Mouse (Mus musculus) MEL (cell line): ENCODE measurements around the gene Msmp. TPM values are rescaled to one million over a fixed set of nuclear protein-coding genes. Genes with fewer than 3 reads are reported as not detected.

Experiments
- DNase-seq: peaks from one replicate; pipeline ENCODE4 v3.0.0; 2011; ENCODE audit warnings: low read depth, low spot score
- H3K27ac ChIP-seq: 2 replicates; pipeline ENCODE4 v1.5.1; 2012; ENCODE audit warnings: low read depth, mild to moderate bottlenecking, control low read depth, low read length, moderate library complexity; ENCODE audit not compliant: control insufficient read depth
- H3K27me3 ChIP-seq, 2 experiments: fragments of 150-350 bp in 1 of 2; sonication (generic) in 1 of 2; 2 replicates each; pipeline ENCODE4 v1.6.1; 2012; ENCODE audit warnings: low read length in 2 of 2, mild to moderate bottlenecking in 2 of 2, improper control_type of control experiment in 1 of 2, moderate library complexity in 1 of 2; ENCODE audit not compliant: insufficient read depth in 2 of 2, control insufficient read depth in 1 of 2
- H3K36me3 ChIP-seq, 2 experiments: 2 replicates each; pipeline ENCODE4 v1.6.1; 2012 to 2014; ENCODE audit warnings: low read length in 2 of 2, improper control_type of control experiment in 1 of 2, inconsistent platforms in 1 of 2, mild to moderate bottlenecking in 1 of 2; ENCODE audit not compliant: insufficient read depth in 2 of 2, control insufficient read depth in 1 of 2
- H3K4me1 ChIP-seq, 2 experiments: fragments of 150-350 bp in 1 of 2; sonication (generic) in 1 of 2; 2 replicates each; pipeline ENCODE4 v1.6.1; 2012; ENCODE audit warnings: low read length in 2 of 2, improper control_type of control experiment in 1 of 2, mild to moderate bottlenecking in 1 of 2; ENCODE audit not compliant: insufficient read depth in 2 of 2, control insufficient read depth in 1 of 2
- H3K4me3 ChIP-seq, 2 experiments: fragments of 150-350 bp in 1 of 2; sonication (generic) in 1 of 2; 2 replicates each; pipeline ENCODE4 v1.5.1; 2012; ENCODE audit warnings: low read depth in 2 of 2, low read length in 2 of 2, mild to moderate bottlenecking in 2 of 2, moderate library complexity in 2 of 2, control low read depth in 1 of 2, improper control_type of control experiment in 1 of 2; ENCODE audit not compliant: control insufficient read depth in 1 of 2, insufficient read depth in 1 of 2
- H3K79me2 ChIP-seq: 2 replicates; pipeline ENCODE4 v1.6.1; 2012; ENCODE audit warnings: mild to moderate bottlenecking, low read length, moderate library complexity; ENCODE audit not compliant: control insufficient read depth, poor library complexity, insufficient read depth
- H3K9ac ChIP-seq: 2 replicates; pipeline ENCODE4 v1.6.1; 2012; ENCODE audit warnings: low read depth, mild to moderate bottlenecking, control low read depth, low read length, moderate library complexity; ENCODE audit not compliant: control insufficient read depth, poor library complexity, severe bottlenecking
- H3K9me3 ChIP-seq: fragments of 150-350 bp; sonication (generic); replicated peaks from 2 replicates; pipeline ENCODE4 v1.6.1; 2012; ENCODE audit warnings: mild to moderate bottlenecking, low read length, improper control_type of control experiment, moderate library complexity; ENCODE audit not compliant: insufficient read depth
- CHD1 ChIP-seq: IDR thresholded peaks from 2 replicates; pipeline ENCODE4 v1.6.1; 2012; ENCODE audit warnings: low read depth, mild to moderate bottlenecking, inconsistent platforms, low read length, improper control_type of control experiment
- E2F4 ChIP-seq: IDR thresholded peaks from 2 replicates; pipeline ENCODE4 v1.6.1; 2011; ENCODE audit warnings: low read depth, low read length, improper control_type of control experiment, borderline replicate concordance
- ELF1 ChIP-seq: IDR thresholded peaks from 2 replicates; pipeline ENCODE4 v1.6.1; 2014; ENCODE audit warnings: low read depth, mild to moderate bottlenecking, inconsistent platforms, low read length, improper control_type of control experiment, moderate library complexity
- ETS1 ChIP-seq: IDR thresholded peaks from 2 replicates; pipeline ENCODE4 v1.6.1; 2012; ENCODE audit warnings: low read depth, mild to moderate bottlenecking, inconsistent platforms, low read length, improper control_type of control experiment, moderate library complexity
- JUND ChIP-seq: IDR thresholded peaks from 2 replicates; pipeline ENCODE4 v1.6.1; 2011; ENCODE audit warnings: low read depth, mild to moderate bottlenecking, improper control_type of control experiment, low read length
- MAX ChIP-seq: IDR thresholded peaks from 2 replicates; pipeline ENCODE4 v1.6.1; 2011; ENCODE audit warnings: low read length, improper control_type of control experiment
- MXI1 ChIP-seq: IDR thresholded peaks from 2 replicates; pipeline ENCODE4 v1.6.1; 2011; ENCODE audit warnings: mild to moderate bottlenecking, low read depth, low read length, improper control_type of control experiment
- POLR2A ChIP-seq, 2 experiments: IDR thresholded peaks; 2 replicates each; pipeline ENCODE4 v1.6.1; 2011 to 2012; ENCODE audit warnings: low read length in 2 of 2, mild to moderate bottlenecking in 2 of 2, control low read depth in 1 of 2, improper control_type of control experiment in 1 of 2, low read depth in 1 of 2, moderate library complexity in 1 of 2; ENCODE audit not compliant: control insufficient read depth in 1 of 2, insufficient read depth in 1 of 2, poor library complexity in 1 of 2
- POLR2AphosphoS2 ChIP-seq: IDR thresholded peaks from 2 replicates; pipeline ENCODE4 v1.6.1; 2011; ENCODE audit warnings: low read length, improper control_type of control experiment
- RCOR1 ChIP-seq: IDR thresholded peaks from 2 replicates; pipeline ENCODE4 v1.6.1; 2012; ENCODE audit warnings: low read depth, mild to moderate bottlenecking, inconsistent platforms, low read length, improper control_type of control experiment
- SMC3 ChIP-seq: IDR thresholded peaks from 2 replicates; pipeline ENCODE4 v1.6.1; 2011; ENCODE audit warnings: low read depth, low read length, improper control_type of control experiment
- TAL1 ChIP-seq: IDR thresholded peaks from 2 replicates; pipeline ENCODE4 v1.6.1; 2012; ENCODE audit warnings: mild to moderate bottlenecking, inconsistent platforms, low read length, moderate library complexity, mixed read lengths
- TBP ChIP-seq: IDR thresholded peaks from 2 replicates; pipeline ENCODE4 v1.8.0; 2011; ENCODE audit warnings: low read depth, low read length, improper control_type of control experiment
- USF2 ChIP-seq, 2 experiments: IDR thresholded peaks; 2 replicates each; pipeline ENCODE4 v1.6.1; 2011 to 2012; ENCODE audit warnings: improper control_type of control experiment in 2 of 2, low read length in 2 of 2, borderline replicate concordance in 1 of 2, inconsistent platforms in 1 of 2, low read depth in 1 of 2, mild to moderate bottlenecking in 1 of 2; ENCODE audit not compliant: insufficient read depth in 1 of 2
- ZKSCAN1 ChIP-seq: IDR thresholded peaks from 2 replicates; pipeline ENCODE4 v1.6.1; 2012; ENCODE audit warnings: low read depth, mild to moderate bottlenecking, inconsistent platforms, low read length, improper control_type of control experiment, moderate library complexity
- ZMIZ1 ChIP-seq: IDR thresholded peaks from 2 replicates; pipeline ENCODE4 v1.6.1; 2012; ENCODE audit warnings: low read depth, mild to moderate bottlenecking, inconsistent platforms, low read length, improper control_type of control experiment, moderate library complexity
- polyA plus RNA-seq, 2 experiments: library from polyadenylated mRNA; stranded (reverse) in 1 of 2; unstranded in 1 of 2; fragments of >175 nt in 1 of 2; fragments of >200 nt in 1 of 2; gene quantifications; 2 replicates each; pipeline versions ENCODE4 v1.2.1 to v1.2.4; 2012; ENCODE audit warnings: low replicate concordance in 2 of 2, low read depth in 1 of 2; ENCODE audit not compliant: insufficient read length in 2 of 2, insufficient read depth in 1 of 2, missing spikeins in 1 of 2
- total RNA-seq: library from RNA; depleted of rRNA; stranded (reverse); fragments of 300-350 nt; gene quantifications from 2 replicates; pipeline ENCODE4 v1.2.3, GENCODE M21; 2012

Msmp gene
- total and polyA plus RNA-seq, 3 experiments: 0.73 to 2.5 TPM; not detected in 1

DNA sequence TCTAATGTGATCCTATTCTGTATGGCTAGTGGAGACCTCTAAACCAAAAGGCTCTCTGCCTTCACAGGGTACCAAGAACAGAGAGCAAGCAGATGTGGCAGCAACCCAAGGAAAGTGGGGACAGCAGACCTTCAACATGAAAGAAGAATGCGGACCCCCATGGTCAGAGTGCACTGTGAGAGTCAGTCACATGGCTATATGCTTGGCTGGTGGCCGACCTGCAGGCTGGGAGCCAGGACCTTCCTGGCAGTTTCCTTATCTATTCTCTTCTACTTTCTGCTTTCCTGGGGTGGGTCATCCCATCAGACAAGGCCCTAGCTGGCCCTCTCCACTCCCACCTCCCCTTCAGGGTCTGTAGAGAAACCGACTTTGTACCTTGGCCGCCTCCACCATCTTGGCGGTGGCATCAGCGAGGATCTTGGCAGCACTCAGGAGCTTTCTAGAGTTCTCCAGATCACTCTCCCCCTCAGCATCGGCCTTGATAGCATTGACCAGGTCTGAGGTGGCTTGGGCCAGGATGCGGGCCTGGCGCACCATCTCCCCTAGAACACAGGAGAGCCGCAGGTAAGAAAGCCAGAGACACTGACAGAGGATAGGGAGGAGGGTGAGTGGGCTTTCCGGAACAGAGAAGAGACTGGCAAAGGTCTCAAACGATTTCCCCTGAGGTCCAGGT is 37.8 kb downstream of the Msmp start:
- no peaks in the 10 kb centered on the region for H3K9me3 ChIP-seq
- TF ChIP-seq ETS1: no peak
- no peak for TF ChIP-seq ELF1
- TF ChIP-seq MAX: no peak
- no peak for TF ChIP-seq RCOR1
- TF ChIP-seq JUND: no peak
- TF ChIP-seq USF2 (IDR thresholded peaks at IDR 0.05; ENCODE audit: borderline replicate concordance in 1 of 2, insufficient read depth in 1 of 2, low read depth in 1 of 2, low read length in 2 of 2): no peak
- no peak for TF ChIP-seq ZKSCAN1
- no peak for TF ChIP-seq ZMIZ1
- no peak for TF ChIP-seq CHD1
- TF ChIP-seq TBP: no peak
- TF ChIP-seq E2F4: no peak
- TF ChIP-seq MXI1: no peak
- no peak for TF ChIP-seq SMC3
- no peak for TF ChIP-seq POLR2A (IDR thresholded peaks at IDR 0.05; ENCODE audit: control insufficient read depth in 1 of 2, insufficient read depth in 1 of 2, low read depth in 1 of 2, low read length in 2 of 2, poor library complexity in 1 of 2)
- TF ChIP-seq POLR2AphosphoS2: no peak
- peaks cover 0 to 15% of the 10 kb centered on the region in 2 experiments; a peak in 2 of 4 replicates for H3K36me3 ChIP-seq
- H3K27me3 ChIP-seq: no peaks in the 10 kb centered on the region
- no peaks in the 10 kb centered on the region for H3K4me1 ChIP-seq
- H3K4me3 ChIP-seq: no peak overlapping the region
- H3K79me2 ChIP-seq: no peaks in the 10 kb centered on the region
- H3K27ac ChIP-seq: no peak overlapping the region
- no peak for DNase-seq
- H3K9ac ChIP-seq: no peak overlapping the region

DNA sequence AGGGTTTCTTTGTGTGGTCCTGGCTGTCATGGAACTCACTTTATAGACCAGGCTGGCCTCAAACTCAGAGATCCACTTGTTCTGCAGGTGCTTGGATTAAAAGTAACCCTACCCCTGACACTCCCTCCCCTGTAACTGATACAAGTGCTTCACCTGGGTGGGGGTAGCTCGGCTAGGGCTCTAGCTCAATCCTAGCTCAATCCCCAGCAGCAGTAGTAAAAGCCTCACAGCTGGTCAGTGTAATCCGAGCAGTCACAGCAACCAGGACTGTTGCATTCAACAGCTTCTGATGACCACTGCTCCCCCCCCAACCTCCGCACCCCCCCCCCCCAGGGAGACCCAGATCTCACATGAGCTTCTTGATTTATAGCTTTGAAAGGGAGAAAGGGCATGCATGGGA is 42.2 kb downstream of the Msmp start:
- H3K4me1 ChIP-seq: no peaks in the 10 kb centered on the region
- no peak overlapping the region for H3K4me3 ChIP-seq
- DNase-seq: no peak
- H3K9me3 ChIP-seq: no peaks in the 10 kb centered on the region
- TF ChIP-seq TAL1 (no peak), RCOR1 (no peak)
- no peak overlapping the region for H3K27ac ChIP-seq
- H3K9ac ChIP-seq: no peak overlapping the region
- H3K79me2 ChIP-seq: no peaks in the 10 kb centered on the region
- H3K36me3 ChIP-seq: peaks cover 0 to 13% of the 10 kb centered on the region in 2 experiments; a peak in 2 of 4 replicates
- no peaks in the 10 kb centered on the region for H3K27me3 ChIP-seq
